Mouse (Mus musculus): ENCODE data around the gene Tfdp2. TPM values are rescaled to one million over a fixed set of nuclear protein-coding genes. Genes with fewer than 3 reads are reported as not detected.
A peak's percentile ranks its signal among the peaks of the same experiment; 100 is the strongest.

Gene Tfdp2
- polyA plus RNA-seq (2012; rRNA removed): 15.5 and 15.9 TPM in 2 replicates
- 33.0 and 37.9 TPM in 2 replicates for polyA plus RNA-seq (2014; fragmentation: Nextera tagmentation; extraction: Ambion mirVana)

- Histone ChIP-seq H3K4me3 (replicated peaks; ENCODE audit: low read length) (peak within 1 kb of the TSS; percentile 87), H3K9ac (ENCODE audit: low read depth, low read length, severe bottlenecking) (peak within 1 kb of the TSS; percentile 81), H3K9me3 (ENCODE audit: control insufficient read depth, low read length) (no peaks in the 10 kb centered on the region), H3K4me1 (ENCODE audit: control insufficient read depth, insufficient read depth, low read length) (peaks cover 11% of the 10 kb centered on the region), H3K27ac (replicated peaks; ENCODE audit: low read depth, low read length) (peak within 1 kb of the TSS; percentile 81), H3K4me2 (replicated peaks; ENCODE audit: low read depth, low read length, severe bottlenecking) (peak within 1 kb of the TSS; percentile 90), H3K36me3 (ENCODE audit: control insufficient read depth, insufficient read depth, low read length) (no peaks in the 10 kb centered on the region), H3K27me3 (ENCODE audit: control insufficient read depth, insufficient read depth, low read length) (no peaks in the 10 kb centered on the region)
- no peak for TF ChIP-seq POLR2A (IDR thresholded peaks at IDR 0.05; ENCODE audit: borderline replicate concordance, extremely low read depth, insufficient read depth, insufficient read length)
- DNase-seq (ENCODE audit: low spot score) (peak; percentile 89), ATAC-seq (ENCODE audit: low FRiP score, low read depth) (peak; percentile 98)
- under 1% methylated on average over 45 of the region's 81 CpGs for WGBS
Measured at GRCm38 (mm10) chr9:96195885-96196622, at the start of gene Tfdp2. Tfdp2 (plus strand) TSS chr9:96196275.

- H3K4me2 ChIP-seq (replicated peaks; ENCODE audit: low read depth, low read length, severe bottlenecking): no peak overlapping the region
- no peaks in the 10 kb centered on the region for H3K27me3 ChIP-seq (ENCODE audit: control insufficient read depth, insufficient read depth, low read length)
- H3K36me3 ChIP-seq (ENCODE audit: control insufficient read depth, insufficient read depth, low read length): peaks cover 11% of the 10 kb centered on the region
- WGBS: 90% methylated on average over 7 of the region's 7 CpGs
- DNase-seq (ENCODE audit: low spot score) (no peak), ATAC-seq (ENCODE audit: low FRiP score, low read depth) (no peak)
- no peaks in the 10 kb centered on the region for H3K4me1 ChIP-seq (ENCODE audit: control insufficient read depth, insufficient read depth, low read length)
- TF ChIP-seq POLR2A (IDR thresholded peaks at IDR 0.05; ENCODE audit: borderline replicate concordance, extremely low read depth, insufficient read depth, insufficient read length): no peak
- no peak overlapping the region for H3K27ac ChIP-seq (replicated peaks; ENCODE audit: low read depth, low read length)
- no peak overlapping the region for H3K4me3 ChIP-seq (replicated peaks; ENCODE audit: low read length)
- no peaks in the 10 kb centered on the region for H3K9me3 ChIP-seq (ENCODE audit: control insufficient read depth, low read length)
- no peak overlapping the region for H3K9ac ChIP-seq (ENCODE audit: low read depth, low read length, severe bottlenecking)
Measured at GRCm38 (mm10) chr9:96152801-96153200, 43.3 kb upstream of the Tfdp2 start.

- no peak for TF ChIP-seq POLR2A (IDR thresholded peaks at IDR 0.05; ENCODE audit: borderline replicate concordance, extremely low read depth, insufficient read depth, insufficient read length)
- DNase-seq (ENCODE audit: low spot score) (no peak), ATAC-seq (ENCODE audit: low FRiP score, low read depth) (no peak)
- no peaks in the 10 kb centered on the region for H3K27me3 ChIP-seq (ENCODE audit: control insufficient read depth, insufficient read depth, low read length)
- no peak overlapping the region for H3K4me3 ChIP-seq (replicated peaks; ENCODE audit: low read length)
- H3K4me1 ChIP-seq (ENCODE audit: control insufficient read depth, insufficient read depth, low read length): no peaks in the 10 kb centered on the region
- 43% methylated on average over 4 of the region's 4 CpGs for WGBS
- H3K9ac ChIP-seq (ENCODE audit: low read depth, low read length, severe bottlenecking): no peak overlapping the region
- H3K27ac ChIP-seq (replicated peaks; ENCODE audit: low read depth, low read length): no peak overlapping the region
- no peaks in the 10 kb centered on the region for H3K9me3 ChIP-seq (ENCODE audit: control insufficient read depth, low read length)
- H3K36me3 ChIP-seq (ENCODE audit: control insufficient read depth, insufficient read depth, low read length): peaks cover 14% of the 10 kb centered on the region
- no peak overlapping the region for H3K4me2 ChIP-seq (replicated peaks; ENCODE audit: low read depth, low read length, severe bottlenecking)
Measured at GRCm38 (mm10) chr9:96158431-96158830, 37.6 kb upstream of the Tfdp2 start.

- Histone ChIP-seq H3K4me2 (replicated peaks; ENCODE audit: low read depth, low read length, severe bottlenecking) (no peak overlapping the region), H3K9me3 (ENCODE audit: control insufficient read depth, low read length) (no peaks in the 10 kb centered on the region), H3K27me3 (ENCODE audit: control insufficient read depth, insufficient read depth, low read length) (no peaks in the 10 kb centered on the region), H3K4me1 (ENCODE audit: control insufficient read depth, insufficient read depth, low read length) (no peaks in the 10 kb centered on the region), H3K27ac (replicated peaks; ENCODE audit: low read depth, low read length) (no peak overlapping the region), H3K36me3 (ENCODE audit: control insufficient read depth, insufficient read depth, low read length) (peaks cover 14% of the 10 kb centered on the region), H3K4me3 (replicated peaks; ENCODE audit: low read length) (no peak overlapping the region), H3K9ac (ENCODE audit: low read depth, low read length, severe bottlenecking) (no peak overlapping the region)
- WGBS: 64% methylated on average over 3 of the region's 3 CpGs
- ATAC-seq (ENCODE audit: low FRiP score, low read depth) (no peak), DNase-seq (ENCODE audit: low spot score) (no peak)
- no peak for TF ChIP-seq POLR2A (IDR thresholded peaks at IDR 0.05; ENCODE audit: borderline replicate concordance, extremely low read depth, insufficient read depth, insufficient read length)
Measured at GRCm38 (mm10) chr9:96159047-96159446, 37.0 kb upstream of the Tfdp2 start.

GRCm38 (mm10) chr9:96160767-96161166, 35.3 kb upstream of the Tfdp2 start:
- H3K27me3 ChIP-seq (ENCODE audit: control insufficient read depth, insufficient read depth, low read length): no peaks in the 10 kb centered on the region
- no peak overlapping the region for H3K4me3 ChIP-seq (replicated peaks; ENCODE audit: low read length)
- H3K4me1 ChIP-seq (ENCODE audit: control insufficient read depth, insufficient read depth, low read length): no peaks in the 10 kb centered on the region
- ATAC-seq (ENCODE audit: low FRiP score, low read depth): no peak
- no peak for DNase-seq (ENCODE audit: low spot score)
- no peak overlapping the region for H3K4me2 ChIP-seq (replicated peaks; ENCODE audit: low read depth, low read length, severe bottlenecking)
- H3K27ac ChIP-seq (replicated peaks; ENCODE audit: low read depth, low read length): no peak overlapping the region
- no peak overlapping the region for H3K9ac ChIP-seq (ENCODE audit: low read depth, low read length, severe bottlenecking)
- peaks cover 9% of the 10 kb centered on the region for H3K36me3 ChIP-seq (ENCODE audit: control insufficient read depth, insufficient read depth, low read length)
- no peaks in the 10 kb centered on the region for H3K9me3 ChIP-seq (ENCODE audit: control insufficient read depth, low read length)
- 72% methylated on average over 3 of the region's 3 CpGs for WGBS
- no peak for TF ChIP-seq POLR2A (IDR thresholded peaks at IDR 0.05; ENCODE audit: borderline replicate concordance, extremely low read depth, insufficient read depth, insufficient read length)

All from limb, embryonic 14.5 days (tissue).